19 mouse cellular contexts compared by ENCODE assay signal in the genomic region with DNA sequence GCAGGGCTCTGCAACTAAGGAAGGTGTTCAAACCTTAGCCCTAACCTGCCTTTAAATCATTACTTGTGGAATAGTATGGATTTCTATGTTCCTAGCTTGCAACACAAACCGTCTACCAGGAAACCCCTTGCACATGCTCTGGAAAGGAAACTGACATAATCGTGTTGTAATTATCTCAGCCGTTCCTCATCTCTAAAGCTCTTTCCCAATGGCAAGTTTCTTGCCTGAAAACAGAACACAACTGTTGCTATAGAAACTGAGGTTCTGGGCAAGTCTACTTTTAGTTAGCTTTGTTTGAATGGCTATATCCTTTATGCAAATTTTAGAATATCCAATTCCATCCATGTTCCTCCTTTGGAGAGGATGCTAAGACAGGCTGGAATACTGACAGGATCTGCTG.
DNase-seq lines count a peak whose midpoint lies in the region; ATAC-seq and TF ChIP-seq lines count a peak whose summit lies in the region.
"Had no signal": no experiment of that assay in that cellular context is flagged by ENCODE, and none has a peak within 500 bp of the region (broad histone marks: within the 10 kb centered on the region; RNA-seq: fewer than 3 reads in every experiment).

No protein-coding gene starts in this region.

- H3K36me3 ChIP-seq in liver, postnatal 0 days (replicated peaks; ENCODE audit: insufficient read depth, low read length) = 0 out of 2 replicates have a peak, but pooled peaks cover 4% of the 10 kb centered on the region
- H3K36me3 ChIP-seq: hindbrain, embryonic 15.5 days; intestine, embryonic 15.5 days had no signal

- TF ChIP-seq EP300 in liver, postnatal 0 days (IDR thresholded peaks at IDR 0.05; ENCODE audit: low read depth) = peak; percentile 48; the same call in 1 of the 2 replicates

- WGBS in liver, postnatal 0 days (ENCODE audit: insufficient replicate concordance) = 47% methylated on average over 3 of the region's 3 CpGs

- no peaks in the 10 kb centered on the region for H3K27me3 ChIP-seq in liver, postnatal 0 days (ENCODE audit: insufficient read depth, low read length)
- H3K27me3 ChIP-seq: embryonic facial prominence, embryonic 15.5 days; heart, embryonic 13.5 days; hindbrain, embryonic 15.5 days; intestine, embryonic 15.5 days; limb, embryonic 12.5 days; midbrain, embryonic 12.5 days had no signal

- no peak overlapping the region for H3K27ac ChIP-seq in liver, postnatal 0 days (ENCODE audit: low read depth)
- H3K27ac ChIP-seq in cortical plate, adult 2 months (ENCODE audit: insufficient read depth, low read length) = peak overlapping the region; percentile 13; the same call in 1 of the 2 replicates
- H3K27ac ChIP-seq: embryonic facial prominence, embryonic 15.5 days; heart, embryonic 13.5 days; hindbrain, embryonic 15.5 days; intestine, embryonic 15.5 days; limb, embryonic 12.5 days; midbrain, embryonic 12.5 days had no signal

- H3K9ac ChIP-seq in liver, postnatal 0 days (replicated peaks) = no peak overlapping the region
- H3K9ac ChIP-seq: embryonic facial prominence, embryonic 15.5 days; heart, embryonic 13.5 days; hindbrain, embryonic 15.5 days; intestine, embryonic 15.5 days; limb, embryonic 12.5 days; midbrain, embryonic 12.5 days had no signal

- DNase-seq in frontal cortex, postnatal 10 days (ENCODE audit: low spot score in 2 of 2) = no peak
- DNase-seq in liver, postnatal 0 days = no peak
- no peak for DNase-seq in liver
- DNase-seq in thymus, postnatal 25 days = no peak
- no peak for DNase-seq in embryo, embryonic 9.5 days (ENCODE audit: extremely low spot score)
- DNase-seq: embryo, embryonic 11 days; heart, postnatal 36 days; kidney, adult 9 months; kidney, postnatal 25 days; lung, postnatal 4 days; thymus, postnatal 36 days had no signal

- ATAC-seq in frontal cortex, adult (ENCODE audit: low TSS enrichment) = peak; percentile 28
- ATAC-seq in liver, postnatal 0 days = no peak
- ATAC-seq: intestine, embryonic 15.5 days had no signal

- H3K4me2 ChIP-seq in liver, postnatal 0 days (ENCODE audit: low read depth, low read length) = no peak overlapping the region
- H3K4me2 ChIP-seq: embryonic facial prominence, embryonic 15.5 days; heart, embryonic 13.5 days; hindbrain, embryonic 15.5 days; intestine, embryonic 15.5 days; limb, embryonic 12.5 days; midbrain, embryonic 12.5 days had no signal

- no peak for TF ChIP-seq CTCF in liver, postnatal 0 days (IDR thresholded peaks at IDR 0.05; ENCODE audit: low read depth)
- TF ChIP-seq CTCF in cortical plate, adult 2 months (IDR thresholded peaks at IDR 0.05; ENCODE audit: extremely low read depth, insufficient read depth, low read length) = no peak

- peaks cover 7% of the 10 kb centered on the region; the same call in 1 of the 2 replicates for H3K4me1 ChIP-seq in liver, postnatal 0 days (ENCODE audit: insufficient read depth)
- peaks cover 10% of the 10 kb centered on the region for H3K4me1 ChIP-seq in cortical plate, adult 2 months (ENCODE audit: control insufficient read depth, insufficient read depth, low read length)
- H3K4me1 ChIP-seq: embryonic facial prominence, embryonic 15.5 days; hindbrain, embryonic 15.5 days; intestine, embryonic 15.5 days; midbrain, embryonic 12.5 days had no signal

- no peaks in the 10 kb centered on the region for H3K9me3 ChIP-seq in liver, postnatal 0 days (ENCODE audit: low read length)
- H3K9me3 ChIP-seq: embryonic facial prominence, embryonic 15.5 days; heart, embryonic 13.5 days; hindbrain, embryonic 15.5 days; intestine, embryonic 15.5 days; limb, embryonic 12.5 days; midbrain, embryonic 12.5 days had no signal

- H3K4me3 ChIP-seq in liver, postnatal 0 days (ENCODE audit: low read depth, low read length) = no peak overlapping the region
- no peak overlapping the region for H3K4me3 ChIP-seq in cortical plate, adult 2 months (ENCODE audit: insufficient read depth, low read length)
- H3K4me3 ChIP-seq: embryonic facial prominence, embryonic 15.5 days; heart, embryonic 13.5 days; hindbrain, embryonic 15.5 days; intestine, embryonic 15.5 days; limb, embryonic 12.5 days; midbrain, embryonic 12.5 days had no signal

- no peak for TF ChIP-seq POLR2A in cortical plate, adult 2 months (IDR thresholded peaks at IDR 0.05; ENCODE audit: extremely low read depth, insufficient read depth, low read length)
